Mouse (Mus musculus) heart, embryonic 10.5 days (tissue): Measurements from ENCODE around the gene Chmp2a. TPM values are rescaled to one million over a fixed set of nuclear protein-coding genes. Genes with fewer than 3 reads are reported as not detected.

Experiments
- DNase-seq: peaks from one replicate; pipeline ENCODE4 v3.0.0-alpha.2; 2017; ENCODE audit warnings: low spot score
- H3K27ac ChIP-seq: fragments of 300-500 bp; sonication (generic); 2 replicates; pipeline ENCODE4 v1.5.1; 2016; ENCODE audit warnings: mild to moderate bottlenecking
- H3K27me3 ChIP-seq: fragments of 300-500 bp; sonication (generic); 2 replicates; pipeline ENCODE4 v1.6.1; 2016; ENCODE audit warnings: mild to moderate bottlenecking; ENCODE audit not compliant: poor library complexity, insufficient read depth, severe bottlenecking
- H3K36me3 ChIP-seq: fragments of 300-500 bp; sonication (generic); 2 replicates; pipeline ENCODE4 v1.6.1; 2016; ENCODE audit warnings: mild to moderate bottlenecking, moderate library complexity
- H3K4me1 ChIP-seq: fragments of 300-500 bp; sonication (generic); 2 replicates; pipeline ENCODE4 v1.6.1; 2016; ENCODE audit warnings: mild to moderate bottlenecking
- H3K4me3 ChIP-seq: fragments of 300-500 bp; sonication (generic); 2 replicates; pipeline ENCODE4 v1.5.1; 2016; ENCODE audit warnings: mild to moderate bottlenecking, moderate library complexity
- H3K9me3 ChIP-seq: fragments of 300-500 bp; sonication (generic); 2 replicates; pipeline ENCODE4 v1.6.1; 2016; ENCODE audit warnings: mild to moderate bottlenecking, moderate library complexity
- WGBS: fragments of 180-500 bp; shearing (Covaris S2); methylation state at CpG from one replicate; pipeline ENCODE4 v1.1.7; 2016; 5-methylcytosine and 5-hydroxymethylcytosine counted together
- polyA plus RNA-seq: library from polyadenylated mRNA; unstranded; fragments of >200 nt; fragmentation: Nextera tagmentation; extraction: Ambion mirVana; gene quantifications from 2 replicates; pipeline ENCODE4 v1.2.1, GENCODE M21; 2016

Chmp2a gene
- polyA plus RNA-seq, 1 experiment from 2014 or later = 129 TPM

DNA sequence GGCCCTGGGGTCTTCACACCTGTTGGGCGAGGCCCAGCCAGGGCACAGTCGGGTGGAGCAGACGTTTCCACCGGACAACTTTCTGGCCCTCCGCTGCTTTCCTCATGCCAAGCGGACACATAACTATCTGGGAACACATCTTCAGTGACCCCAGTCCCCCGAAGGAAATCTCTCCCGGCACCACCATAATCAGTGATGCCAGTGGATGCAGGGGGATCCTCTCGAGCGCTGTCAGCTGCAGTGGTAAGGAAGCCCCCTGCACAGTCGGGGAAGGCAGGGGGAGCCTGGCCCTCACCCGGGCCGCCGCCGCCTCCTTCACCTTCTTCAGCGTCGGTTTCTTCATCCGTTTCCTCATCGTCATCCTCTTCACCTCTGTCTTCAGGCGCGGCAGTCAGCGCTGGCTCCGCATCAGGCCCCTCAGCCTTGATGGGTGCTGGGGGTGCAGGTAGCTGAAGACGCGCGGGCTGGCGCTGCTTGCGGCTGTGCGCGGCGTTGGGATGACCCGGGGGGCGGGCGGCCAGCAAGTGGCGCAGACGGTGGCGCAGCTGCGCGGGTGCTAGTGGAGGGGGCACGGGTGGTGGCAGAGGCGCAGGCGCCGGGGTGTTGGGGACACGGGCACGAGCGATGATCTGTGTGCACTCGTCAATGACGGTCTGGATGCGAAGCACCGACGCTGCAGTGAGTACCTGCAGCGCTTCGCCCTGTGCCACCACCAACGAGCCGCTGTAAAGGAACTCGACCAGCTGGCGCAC is 27.1 kb downstream of the Chmp2a start:
- no peak overlapping the region for H3K27ac ChIP-seq
- H3K9me3 ChIP-seq = peaks cover 3% of the 10 kb centered on the region; the same call in 1 of the 2 replicates
- peaks cover 33% of the 10 kb centered on the region for H3K36me3 ChIP-seq
- DNase-seq = no peak
- peaks cover 18% of the 10 kb centered on the region for H3K4me1 ChIP-seq
- peak overlapping the region; percentile 47 for H3K4me3 ChIP-seq
- H3K27me3 ChIP-seq = peaks cover 27% of the 10 kb centered on the region
- WGBS = 30% methylated on average over 57 of the region's 57 CpGs

DNA sequence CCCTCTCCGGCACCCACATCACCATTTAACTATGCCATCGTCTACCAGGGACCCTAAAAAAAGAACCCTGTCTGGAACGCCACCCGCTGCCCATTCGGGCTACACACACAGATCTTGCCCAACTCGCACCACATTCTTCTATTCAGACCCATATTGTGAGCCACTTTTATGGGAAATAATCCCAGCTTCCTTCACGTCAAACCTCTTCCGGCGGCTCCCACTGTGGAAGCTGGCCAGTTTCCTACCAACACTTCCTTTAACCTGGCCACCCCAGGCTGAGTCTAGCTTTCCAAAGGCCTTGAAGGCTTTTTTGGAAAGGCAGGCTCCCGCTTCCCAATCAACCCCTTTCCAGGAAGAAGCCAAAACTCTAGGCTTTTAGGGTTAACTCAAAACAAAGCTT is 28.1 kb downstream of the Chmp2a start:
- H3K27ac ChIP-seq = no peak overlapping the region

DNA sequence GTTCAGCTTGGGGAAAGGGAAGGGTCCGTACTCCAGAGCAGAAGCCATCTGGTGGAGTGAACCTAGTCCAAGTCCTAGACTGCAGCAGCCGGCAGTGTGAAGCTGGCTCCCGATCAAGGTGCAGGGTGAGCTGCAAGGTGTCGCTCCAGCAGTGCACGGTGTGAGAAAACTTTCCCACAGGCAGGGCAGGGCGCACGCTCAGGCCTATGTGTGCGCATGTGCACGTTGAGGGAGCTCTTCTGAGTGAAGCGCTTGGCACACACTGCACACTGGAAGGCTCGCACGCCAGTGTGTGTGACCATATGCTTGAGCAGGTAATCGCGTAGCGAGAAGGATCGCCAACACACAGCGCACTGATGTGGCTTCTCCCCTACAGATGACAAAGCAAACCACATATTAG is 28.6 kb downstream of the Chmp2a start:
- Histone ChIP-seq H3K9me3 (peaks cover 3% of the 10 kb centered on the region; the same call in 1 of the 2 replicates), H3K27me3 (peaks cover 27% of the 10 kb centered on the region), H3K27ac (no peak overlapping the region), H3K36me3 (peaks cover 33% of the 10 kb centered on the region), H3K4me1 (peaks cover 18% of the 10 kb centered on the region), H3K4me3 (no peak overlapping the region)
- DNase-seq = no peak
- WGBS = 83% methylated on average over 17 of the region's 17 CpGs

More for the DNA sequence above, 28.1 kb downstream of the Chmp2a start:
- DNase-seq = no peak
- 79% methylated on average over 10 of the region's 10 CpGs for WGBS
- Histone ChIP-seq H3K4me1 (peaks cover 18% of the 10 kb centered on the region), H3K27me3 (peaks cover 27% of the 10 kb centered on the region), H3K4me3 (no peak overlapping the region), H3K9me3 (peaks cover 3% of the 10 kb centered on the region; the same call in 1 of the 2 replicates), H3K36me3 (peaks cover 33% of the 10 kb centered on the region)

DNA sequence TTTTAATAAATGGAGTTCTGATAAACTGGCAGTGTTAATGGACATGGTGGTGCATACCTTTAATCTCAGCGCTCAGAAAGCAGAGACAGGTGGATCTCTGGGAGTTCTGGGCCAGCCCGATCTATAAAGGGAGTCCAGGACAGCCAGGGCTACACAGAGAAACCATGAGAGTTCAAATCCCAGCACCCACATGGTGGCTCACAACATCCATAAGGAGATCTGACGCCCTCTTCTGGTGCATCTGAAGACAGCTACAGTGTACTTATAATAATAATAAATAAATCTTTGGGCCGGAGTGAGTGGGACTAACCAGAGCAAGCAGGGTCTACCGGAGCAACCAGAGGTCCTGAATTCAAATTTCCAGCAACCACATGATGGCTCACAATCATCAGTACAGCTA is 31.2 kb downstream of the Chmp2a start:
- Histone ChIP-seq H3K27ac (no peak overlapping the region), H3K36me3 (peaks cover 33% of the 10 kb centered on the region), H3K4me3 (no peak overlapping the region), H3K9me3 (no peaks in the 10 kb centered on the region), H3K4me1 (peaks cover 12% of the 10 kb centered on the region), H3K27me3 (peaks cover 25% of the 10 kb centered on the region)
- 69% methylated on average over 5 of the region's 5 CpGs for WGBS
- DNase-seq = no peak

DNA sequence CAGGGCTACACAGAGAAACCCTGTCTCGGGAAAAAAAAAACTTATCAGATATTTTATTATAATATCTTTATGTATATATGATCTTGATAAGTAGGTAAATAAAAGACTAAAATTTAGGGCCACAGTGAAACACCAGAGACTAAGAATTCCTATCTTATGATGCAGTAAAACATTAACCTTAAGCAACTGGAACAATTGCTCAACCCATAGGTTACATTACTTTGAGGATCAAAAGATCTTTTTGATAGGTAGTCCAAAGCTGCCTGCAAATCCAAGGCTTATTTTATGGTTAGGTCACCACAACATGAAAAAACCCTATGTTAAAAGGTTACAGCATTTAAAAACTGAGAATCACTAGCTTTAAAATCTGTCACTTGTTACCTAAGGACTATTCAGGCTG is 33.0 kb downstream of the Chmp2a start:
- DNase-seq = no peak
- Histone ChIP-seq H3K4me3 (no peak overlapping the region), H3K36me3 (peaks cover 19% of the 10 kb centered on the region), H3K27ac (no peak overlapping the region), H3K27me3 (peaks cover 7% of the 10 kb centered on the region), H3K9me3 (no peaks in the 10 kb centered on the region), H3K4me1 (no peaks in the 10 kb centered on the region)
- WGBS = 70% methylated on average over 1 of the region's 1 CpGs

DNA sequence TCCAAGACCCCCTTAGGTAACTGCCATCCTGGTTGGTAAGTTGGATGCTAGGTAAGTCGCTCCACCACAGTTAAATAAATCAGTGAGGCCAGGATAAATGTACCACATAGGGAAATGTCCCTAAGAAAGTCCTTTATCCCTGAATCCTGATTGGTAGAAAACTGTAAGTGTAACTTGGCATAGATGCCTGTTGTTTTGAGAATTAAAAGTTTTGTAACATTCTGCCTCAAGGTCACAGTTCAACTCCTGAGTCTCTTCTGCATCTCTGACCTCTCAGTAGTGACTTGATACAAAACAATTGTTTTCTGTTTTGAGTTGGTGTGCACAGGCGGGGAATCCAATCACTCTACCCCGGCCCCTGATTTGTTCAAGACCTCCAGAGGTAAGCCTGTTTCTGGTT is 35.8 kb downstream of the Chmp2a start, which contains the start of gene Trim28:
TSS of gene Trim28 (plus strand) at position 264 of the 400 bp plus-strand sequence.
- 77% methylated on average over 3 of the region's 3 CpGs for WGBS

DNA sequence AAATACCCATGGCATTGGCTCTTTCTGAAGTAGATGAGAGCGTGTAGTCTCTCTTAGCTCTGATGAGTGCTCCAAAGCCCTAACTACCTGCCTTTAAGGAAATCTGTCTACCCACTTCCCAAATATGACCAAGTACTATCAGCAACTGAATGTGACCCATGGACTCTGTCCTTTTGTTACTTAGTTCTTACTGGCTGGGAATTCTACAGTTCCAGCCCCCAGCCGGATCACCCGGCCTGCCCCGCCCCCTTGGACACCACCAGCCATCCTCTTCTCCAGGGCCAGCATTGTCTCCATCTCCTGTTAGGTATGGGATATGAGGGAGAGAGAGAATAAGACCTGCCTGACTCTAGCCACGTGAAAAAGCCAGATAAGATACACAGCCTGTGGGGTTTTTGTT is 36.6 kb downstream of the Chmp2a start, which contains the start of gene Slc27a5:
TSS of gene Slc27a5 (minus strand) at position 140 of the 400 bp plus-strand sequence.
- Histone ChIP-seq H3K4me3 (no peak within 1 kb of the TSS), H3K9me3 (no peaks in the 10 kb centered on the region), H3K36me3 (no peaks in the 10 kb centered on the region), H3K27me3 (no peaks in the 10 kb centered on the region), H3K4me1 (no peaks in the 10 kb centered on the region), H3K27ac (no peak within 1 kb of the TSS)
- DNase-seq = no peak
- WGBS = 74% methylated on average over 5 of the region's 5 CpGs

More for the DNA sequence above, 35.8 kb downstream of the Chmp2a start, which contains the start of gene Trim28:
- Histone ChIP-seq H3K27ac (no peak within 1 kb of the TSS), H3K9me3 (no peaks in the 10 kb centered on the region), H3K4me3 (no peak within 1 kb of the TSS), H3K27me3 (no peaks in the 10 kb centered on the region), H3K36me3 (no peaks in the 10 kb centered on the region), H3K4me1 (no peaks in the 10 kb centered on the region)
- DNase-seq = no peak

DNA sequence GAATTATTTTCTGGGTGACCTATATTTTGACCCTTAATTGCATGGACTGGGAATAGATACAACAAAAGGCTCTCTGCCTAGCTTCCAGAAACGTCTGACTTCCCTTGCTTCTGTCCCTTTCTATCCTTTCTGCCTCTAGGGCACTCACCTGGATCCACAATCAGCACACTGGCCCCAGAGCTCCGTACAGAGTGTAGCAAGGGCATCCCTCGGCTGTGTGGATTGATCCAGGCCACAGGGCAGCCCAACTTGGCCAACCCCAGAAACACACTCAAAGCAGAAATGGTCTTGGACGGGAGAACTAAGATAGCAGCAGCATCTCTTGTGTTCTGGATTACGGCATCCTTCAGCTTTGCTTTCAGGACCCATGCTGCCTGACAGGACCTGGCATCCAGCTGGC is 37.4 kb downstream of the Chmp2a start:
- WGBS = 68% methylated on average over 5 of the region's 5 CpGs
- H3K27ac ChIP-seq = no peak overlapping the region
- H3K36me3 ChIP-seq = no peaks in the 10 kb centered on the region
- no peaks in the 10 kb centered on the region for H3K4me1 ChIP-seq
- DNase-seq = no peak
- H3K4me3 ChIP-seq = no peak overlapping the region
- no peaks in the 10 kb centered on the region for H3K9me3 ChIP-seq
- no peaks in the 10 kb centered on the region for H3K27me3 ChIP-seq

DNA sequence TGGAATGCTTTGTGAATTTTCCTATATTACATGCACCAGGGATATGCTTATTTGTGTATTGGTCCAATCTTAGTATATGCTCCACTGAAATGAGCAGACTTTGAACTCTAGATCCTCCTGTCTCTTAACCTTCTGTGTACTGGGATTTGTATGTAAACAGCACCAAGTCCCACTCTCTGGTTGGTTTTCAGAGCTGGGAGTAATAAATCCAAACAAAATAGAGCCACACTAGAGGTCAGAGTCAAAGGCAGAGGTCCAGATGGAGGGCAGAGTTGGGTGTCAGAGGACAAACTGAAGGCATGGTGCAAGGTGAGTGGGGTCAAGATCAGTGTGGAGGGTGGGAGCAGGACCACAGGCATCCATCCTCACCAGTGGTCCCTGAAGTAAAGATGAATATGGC is 38.7 kb downstream of the Chmp2a start:
- Histone ChIP-seq H3K27me3 (no peaks in the 10 kb centered on the region), H3K27ac (no peak overlapping the region), H3K9me3 (no peaks in the 10 kb centered on the region), H3K4me3 (no peak overlapping the region), H3K36me3 (no peaks in the 10 kb centered on the region), H3K4me1 (no peaks in the 10 kb centered on the region)
- no peak for DNase-seq

DNA sequence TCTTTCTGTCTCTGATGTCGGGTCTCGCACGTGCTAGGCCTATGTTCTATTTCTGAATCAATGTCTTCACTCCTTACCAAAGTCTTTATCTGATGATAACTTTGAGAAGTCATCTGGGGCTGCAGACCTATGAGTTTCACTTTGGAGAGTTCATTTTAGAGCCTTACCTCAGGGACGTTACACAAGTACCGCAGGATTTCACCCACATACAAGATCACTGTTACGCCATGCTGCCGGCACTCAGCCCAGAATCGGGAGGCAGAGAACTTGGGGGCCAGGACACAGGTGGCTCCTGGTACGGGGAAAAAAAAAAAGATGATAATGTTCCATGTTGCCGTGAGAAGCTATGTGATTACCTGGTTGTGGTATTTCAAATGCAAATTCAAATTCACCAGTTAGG is 41.5 kb downstream of the Chmp2a start:
- H3K4me3 ChIP-seq = no peak overlapping the region
- H3K4me1 ChIP-seq = no peaks in the 10 kb centered on the region
- no peak for DNase-seq
- no peak overlapping the region for H3K27ac ChIP-seq
- no peaks in the 10 kb centered on the region for H3K27me3 ChIP-seq
- H3K9me3 ChIP-seq = no peaks in the 10 kb centered on the region
- 79% methylated on average over 10 of the region's 10 CpGs for WGBS
- no peaks in the 10 kb centered on the region for H3K36me3 ChIP-seq

DNA sequence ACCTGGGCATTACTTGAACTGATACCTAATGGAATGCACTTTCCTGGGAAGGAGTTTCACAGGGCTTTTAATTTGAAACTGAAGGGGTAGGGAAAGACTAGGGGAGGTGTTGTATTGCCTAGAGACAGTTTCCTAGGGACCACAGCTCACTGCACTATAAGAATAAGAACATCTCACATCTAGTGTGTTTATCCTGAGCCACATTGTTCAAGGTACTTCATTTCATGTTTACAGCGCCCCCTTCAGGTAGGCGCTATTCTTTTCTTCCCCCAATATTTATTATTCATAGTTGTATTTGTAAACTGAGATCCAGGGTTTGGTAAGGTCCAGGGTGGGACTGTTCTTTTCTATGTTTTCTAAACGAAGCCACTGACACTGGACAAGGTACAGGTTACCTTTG is 42.4 kb downstream of the Chmp2a start:
- Histone ChIP-seq H3K27me3 (no peaks in the 10 kb centered on the region), H3K27ac (no peak overlapping the region), H3K36me3 (no peaks in the 10 kb centered on the region), H3K4me1 (no peaks in the 10 kb centered on the region), H3K4me3 (no peak overlapping the region), H3K9me3 (no peaks in the 10 kb centered on the region)
- WGBS = 6% methylated on average over 3 of the region's 3 CpGs
- DNase-seq = no peak

DNA sequence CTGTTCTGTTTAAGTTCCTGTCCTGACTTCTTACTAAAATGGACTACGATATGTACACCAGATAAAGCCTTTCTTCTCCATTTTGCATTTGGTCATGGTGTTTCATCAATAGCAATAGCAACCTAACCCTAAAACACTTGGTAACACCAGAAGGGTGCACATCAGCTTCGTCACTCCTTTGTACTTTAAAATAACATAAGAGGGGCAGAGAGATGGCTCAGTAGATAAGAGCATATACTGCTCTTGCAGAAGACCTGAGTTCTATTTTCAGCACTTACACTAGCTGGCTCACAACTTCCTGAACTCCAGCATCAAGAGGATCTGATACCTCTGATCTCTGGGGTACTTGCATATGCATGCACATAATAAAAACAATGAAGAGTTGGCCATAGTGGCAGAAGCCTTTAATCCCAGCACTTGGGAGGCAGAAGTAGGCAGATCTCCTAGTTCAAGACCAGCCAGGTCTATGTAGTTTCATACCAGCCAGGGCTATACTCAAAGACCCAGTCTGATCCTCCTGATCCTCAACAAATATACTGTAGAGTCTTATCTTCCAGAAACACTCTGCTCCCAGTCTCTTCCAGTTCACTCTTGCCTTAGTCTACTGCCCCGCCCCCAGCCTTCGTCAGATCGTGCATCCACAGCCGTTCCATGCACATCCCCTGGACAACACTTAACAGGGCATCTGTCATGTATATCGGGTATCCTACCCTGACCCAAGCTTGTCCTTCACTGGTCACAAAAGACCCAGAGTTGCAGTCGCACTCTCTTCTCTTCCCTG is 47.0 kb downstream of the Chmp2a start:
- H3K4me1 ChIP-seq = no peaks in the 10 kb centered on the region
- H3K27ac ChIP-seq = no peak overlapping the region
- WGBS = 75% methylated on average over 8 of the region's 8 CpGs
- H3K27me3 ChIP-seq = no peaks in the 10 kb centered on the region
- peaks cover 4% of the 10 kb centered on the region; the same call in 1 of the 2 replicates for H3K36me3 ChIP-seq
- H3K9me3 ChIP-seq = no peaks in the 10 kb centered on the region
- H3K4me3 ChIP-seq = no peak overlapping the region
- no peak for DNase-seq

DNA sequence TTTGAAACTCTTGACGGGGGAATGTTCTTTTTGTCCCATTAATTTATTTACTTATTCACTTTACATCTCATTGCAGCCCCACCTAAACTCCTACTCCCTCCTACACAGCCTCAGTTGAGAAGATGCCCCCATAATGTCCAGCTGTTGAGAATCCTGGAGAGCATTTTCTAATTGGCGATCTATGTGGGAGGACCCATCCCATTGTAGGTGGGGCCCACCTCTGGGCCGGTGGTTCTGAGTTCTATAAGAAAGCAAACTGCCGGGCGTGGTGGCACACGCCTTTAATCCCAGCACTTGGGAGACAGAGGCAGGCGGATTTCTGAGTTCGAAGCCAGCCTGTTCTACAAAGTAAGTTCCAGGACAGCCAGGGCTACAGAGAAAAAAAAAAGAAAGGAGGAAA is 47.7 kb downstream of the Chmp2a start:
- Histone ChIP-seq H3K4me1 (no peaks in the 10 kb centered on the region), H3K9me3 (no peaks in the 10 kb centered on the region), H3K4me3 (no peak overlapping the region), H3K27ac (no peak overlapping the region), H3K36me3 (peaks cover 8% of the 10 kb centered on the region), H3K27me3 (no peaks in the 10 kb centered on the region)
- 85% methylated on average over 8 of the region's 8 CpGs for WGBS
- DNase-seq = no peak
